ENCODE assay signal across 25 mouse cellular contexts in the genomic region with DNA sequence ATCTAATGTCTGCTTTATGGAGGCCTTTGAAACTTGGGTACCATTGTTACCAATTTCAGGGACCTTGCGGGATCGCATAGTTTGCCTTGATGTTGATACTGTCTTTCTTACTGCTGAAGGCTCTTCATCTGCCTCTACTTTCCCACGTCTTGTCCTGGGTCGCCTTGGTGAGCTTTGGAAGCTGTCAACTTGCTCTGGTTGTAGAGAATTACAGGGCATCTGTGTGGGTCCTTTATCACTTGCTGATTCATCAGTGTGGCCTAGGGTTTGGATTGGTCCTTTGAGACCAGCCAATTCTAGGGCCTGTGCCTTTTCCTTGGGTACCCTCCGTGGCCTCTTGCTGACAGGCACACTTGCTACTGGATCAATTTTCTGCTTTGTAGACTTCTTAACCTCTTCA.
"Had no signal": no experiment of that assay in that cellular context is flagged by ENCODE, and none has a peak within 500 bp of the region (broad histone marks: within the 10 kb centered on the region; RNA-seq: fewer than 3 reads in every experiment).

No protein-coding gene starts in this region.

- H3K4me2 ChIP-seq: heart, embryonic 12.5 days; hindbrain, embryonic 13.5 days; hindbrain, embryonic 15.5 days; kidney, embryonic 15.5 days; limb, embryonic 13.5 days; limb, embryonic 15.5 days; liver, embryonic 11.5 days; liver, embryonic 13.5 days; liver, embryonic 15.5 days had no signal

- H3K27ac ChIP-seq: hindbrain, embryonic 13.5 days; hindbrain, embryonic 15.5 days; hindbrain, postnatal 0 days; kidney, embryonic 15.5 days; kidney, postnatal 0 days; limb, embryonic 13.5 days; limb, embryonic 15.5 days; liver, embryonic 13.5 days; liver, embryonic 15.5 days had no signal

- H3K9ac ChIP-seq: heart, embryonic 12.5 days; hindbrain, embryonic 13.5 days; hindbrain, embryonic 15.5 days; kidney, embryonic 15.5 days; limb, embryonic 13.5 days; limb, embryonic 15.5 days; liver, embryonic 13.5 days; liver, embryonic 15.5 days had no signal

- H3K4me3 ChIP-seq: heart, embryonic 12.5 days; hindbrain, embryonic 13.5 days; hindbrain, embryonic 15.5 days; kidney, embryonic 15.5 days; limb, embryonic 13.5 days; limb, embryonic 15.5 days; liver, embryonic 13.5 days; liver, embryonic 15.5 days had no signal

- H3K9me3 ChIP-seq: heart, embryonic 12.5 days; hindbrain, embryonic 13.5 days; hindbrain, embryonic 15.5 days; kidney, embryonic 15.5 days; limb, embryonic 13.5 days; limb, embryonic 15.5 days; liver, embryonic 13.5 days; liver, embryonic 15.5 days had no signal

- H3K36me3 ChIP-seq: hindbrain, embryonic 15.5 days had no signal

- H3K27me3 ChIP-seq: heart, embryonic 12.5 days; hindbrain, embryonic 13.5 days; hindbrain, embryonic 15.5 days; kidney, embryonic 15.5 days; limb, embryonic 13.5 days; limb, embryonic 15.5 days; liver, embryonic 13.5 days; liver, embryonic 15.5 days had no signal

- H3K4me1 ChIP-seq: hindbrain, embryonic 13.5 days; hindbrain, embryonic 15.5 days; kidney, embryonic 15.5 days; limb, embryonic 13.5 days; limb, embryonic 15.5 days; liver, embryonic 13.5 days; liver, embryonic 15.5 days had no signal

- DNase-seq: gastrocnemius, postnatal 14 days; gastrocnemius, postnatal 36 days; heart, adult 18-20 months; heart, postnatal 14 days; heart, postnatal 36 days; kidney, adult 11 months; kidney, adult 2 months; kidney, adult 9 months; kidney, postnatal 14 days; kidney, postnatal 36 days; layer of hippocampus, adult 9-11 months; layer of hippocampus, postnatal 36 days; left cerebral cortex, postnatal 4 days; liver, embryonic 13.5 days had no signal

- ATAC-seq: hindbrain, postnatal 0 days; intestine, embryonic 16.5 days had no signal
